Mouse (Mus musculus) testis, adult 2 months (tissue): Measurements from ENCODE around the gene Mrps14. TPM values are rescaled to one million over a fixed set of nuclear protein-coding genes. Genes with fewer than 3 reads are reported as not detected.

ENCODE experiments used
- H3K27ac ChIP-seq: fragments of 200-500 bp; 2 replicates; pipeline ENCODE4 v1.5.1; 2012; ENCODE audit warnings: low read depth, low read length; ENCODE audit not compliant: control insufficient read depth, insufficient read depth
- H3K27me3 ChIP-seq: fragments of 200-500 bp; 2 replicates; pipeline ENCODE4 v1.6.1; 2012; ENCODE audit warnings: mild to moderate bottlenecking, low read length, moderate library complexity; ENCODE audit not compliant: control insufficient read depth, insufficient read depth
- H3K36me3 ChIP-seq: fragments of 200-500 bp; 2 replicates; pipeline ENCODE4 v1.6.1; 2012; ENCODE audit warnings: mild to moderate bottlenecking, low read length; ENCODE audit not compliant: control insufficient read depth, insufficient read depth
- H3K4me1 ChIP-seq: fragments of 200-500 bp; 2 replicates; pipeline ENCODE4 v1.6.1; 2012; ENCODE audit warnings: low read length; ENCODE audit not compliant: control insufficient read depth, insufficient read depth
- H3K4me3 ChIP-seq: fragments of 200-500 bp; 2 replicates; pipeline ENCODE4 v1.5.1; 2012; ENCODE audit warnings: low read depth, mild to moderate bottlenecking, low read length, moderate library complexity, mixed read lengths; ENCODE audit not compliant: control insufficient read depth
- CTCF ChIP-seq: fragments of 200-500 bp; IDR thresholded peaks from 2 replicates; pipeline ENCODE4 v1.5.1; 2012; ENCODE audit warnings: low read depth, mild to moderate bottlenecking, inconsistent platforms, low read length, moderate library complexity; ENCODE audit not compliant: control insufficient read depth, insufficient read depth, insufficient replicate concordance
- POLR2A ChIP-seq: fragments of 200-500 bp; IDR thresholded peaks from 2 replicates; pipeline ENCODE4 v1.6.1; 2012; ENCODE audit warnings: low read depth, mild to moderate bottlenecking, inconsistent platforms, low read length, moderate library complexity; ENCODE audit not compliant: control insufficient read depth
- polyA plus RNA-seq: library from polyadenylated mRNA; depleted of rRNA; stranded (reverse); fragments of >200 nt; gene quantifications from 2 replicates; pipeline ENCODE4 v1.2.3, GENCODE M21; 2012; rRNA removed

The Mrps14 gene
- polyA plus RNA-seq = 19.5 and 22.8 TPM in 2 replicates

GRCm38 (mm10) chr1:160194529-160195336 is at the start of gene Mrps14:
Gene Mrps14, plus strand, starts transcription at chr1:160195215.
- TF ChIP-seq CTCF (peak; percentile 77; the same call in 1 of the 2 replicates), POLR2A (peak; percentile 94)
- H3K27me3 ChIP-seq = no peaks in the 10 kb centered on the region
- peak within 1 kb of the TSS; percentile 67 for H3K27ac ChIP-seq
- H3K36me3 ChIP-seq = no peaks in the 10 kb centered on the region
- no peaks in the 10 kb centered on the region for H3K4me1 ChIP-seq
- H3K4me3 ChIP-seq = peak within 1 kb of the TSS; percentile 90

GRCm38 (mm10) chr1:160145606-160146005 is 49.4 kb upstream of the Mrps14 start:
- Histone ChIP-seq H3K36me3 (no peaks in the 10 kb centered on the region), H3K27me3 (no peaks in the 10 kb centered on the region), H3K27ac (no peak overlapping the region), H3K4me1 (peaks cover 3% of the 10 kb centered on the region), H3K4me3 (no peak overlapping the region)
- no peak for TF ChIP-seq CTCF
- no peak for TF ChIP-seq POLR2A

GRCm38 (mm10) chr1:160147274-160147673 is 47.7 kb upstream of the Mrps14 start:
- Histone ChIP-seq H3K27ac (no peak overlapping the region), H3K4me1 (peaks cover 3% of the 10 kb centered on the region), H3K4me3 (no peak overlapping the region), H3K36me3 (no peaks in the 10 kb centered on the region), H3K27me3 (no peaks in the 10 kb centered on the region)
- TF ChIP-seq CTCF (no peak), POLR2A (no peak)

- Histone ChIP-seq H3K27ac (no peak overlapping the region), H3K36me3 (no peaks in the 10 kb centered on the region), H3K27me3 (no peaks in the 10 kb centered on the region), H3K4me3 (no peak overlapping the region), H3K4me1 (peaks cover 3% of the 10 kb centered on the region)
- TF ChIP-seq CTCF (no peak), POLR2A (no peak)
Observed at GRCm38 (mm10) chr1:160149291-160149906, 45.6 kb upstream of the Mrps14 start.

DNA sequence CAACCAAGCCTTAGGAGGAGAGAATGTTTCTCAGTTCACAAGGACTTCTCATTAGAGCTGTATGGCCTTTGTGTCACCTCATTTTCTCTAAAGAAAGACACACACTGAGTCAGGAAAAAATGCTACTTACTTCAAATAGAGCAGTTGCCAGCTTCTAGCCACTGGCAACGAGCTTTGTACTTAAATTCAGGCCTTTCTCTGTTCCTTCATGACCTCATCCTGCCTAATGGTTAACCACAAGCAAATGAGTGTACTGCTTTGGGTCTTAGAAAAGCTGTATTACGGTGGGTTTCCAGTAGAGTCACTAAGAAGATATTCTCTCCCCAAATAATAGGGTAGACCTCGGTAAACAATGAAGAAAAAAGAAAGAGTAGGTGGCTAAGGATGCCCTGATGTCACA is 44.3 kb upstream of the Mrps14 start:
- Histone ChIP-seq H3K4me3 (no peak overlapping the region), H3K36me3 (no peaks in the 10 kb centered on the region), H3K27me3 (no peaks in the 10 kb centered on the region), H3K4me1 (peaks cover 2% of the 10 kb centered on the region), H3K27ac (no peak overlapping the region)
- no peak for TF ChIP-seq CTCF
- no peak for TF ChIP-seq POLR2A

DNA sequence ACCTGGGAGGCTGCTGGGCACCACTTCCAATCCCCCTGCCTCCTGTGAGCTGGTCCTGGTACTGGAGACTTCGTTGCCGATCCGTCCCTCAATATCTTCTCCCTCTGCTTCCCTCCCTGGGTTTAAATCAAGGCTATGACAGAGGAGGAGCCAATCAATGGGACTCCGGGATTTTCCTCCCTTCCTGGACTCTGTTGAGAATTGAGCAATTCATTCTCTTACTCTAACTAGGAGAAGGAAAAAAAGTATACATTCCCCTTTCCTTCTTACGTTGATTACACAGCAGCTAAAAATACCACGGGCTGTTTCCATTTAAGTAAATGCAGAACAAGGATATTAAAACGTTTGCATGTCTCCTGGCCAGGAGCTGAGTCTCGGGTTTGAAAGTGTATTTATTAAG is 41.5 kb upstream of the Mrps14 start, which contains the start of gene Tnn:
Gene Tnn, minus strand, starts transcription at position 101 of the 400 bp plus-strand sequence.
- no peaks in the 10 kb centered on the region for H3K36me3 ChIP-seq
- no peaks in the 10 kb centered on the region for H3K4me1 ChIP-seq
- TF ChIP-seq POLR2A (no peak), CTCF (no peak)
- H3K4me3 ChIP-seq = peak within 1 kb of the TSS; percentile 8
- no peak within 1 kb of the TSS for H3K27ac ChIP-seq
- H3K27me3 ChIP-seq = no peaks in the 10 kb centered on the region

- H3K27ac ChIP-seq = no peak overlapping the region
- H3K4me1 ChIP-seq = no peaks in the 10 kb centered on the region
- no peak overlapping the region for H3K4me3 ChIP-seq
- no peaks in the 10 kb centered on the region for H3K27me3 ChIP-seq
- H3K36me3 ChIP-seq = no peaks in the 10 kb centered on the region
- TF ChIP-seq CTCF = no peak
- TF ChIP-seq POLR2A = no peak
Observed at GRCm38 (mm10) chr1:160158190-160158589, 36.8 kb upstream of the Mrps14 start.
